26 mouse cellular contexts compared by ENCODE assay signal in the genomic region with DNA sequence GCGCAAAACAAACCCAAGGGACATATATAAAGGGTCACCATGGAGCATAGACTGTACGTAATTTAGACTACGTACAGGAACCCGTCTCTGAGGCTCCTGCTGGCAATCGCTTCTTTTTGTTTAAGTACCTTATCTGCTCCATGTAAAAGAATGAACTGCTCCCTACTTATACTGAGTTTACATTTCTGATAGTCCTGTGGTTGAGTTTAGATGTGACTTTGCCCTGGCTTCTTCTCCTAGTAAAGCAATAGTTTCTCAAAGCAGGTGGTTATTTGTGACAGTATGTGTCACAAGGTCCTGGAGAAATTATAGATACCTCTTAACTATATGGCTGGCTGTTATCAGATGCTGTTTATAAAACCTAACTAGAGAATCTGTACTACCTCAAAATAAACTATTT. TPM values are rescaled to one million over a fixed set of nuclear protein-coding genes. Genes with fewer than 3 reads are reported as not detected.
"Had no signal": no experiment of that assay in that cellular context is flagged by ENCODE, and none has a peak within 500 bp of the region (broad histone marks: within the 10 kb centered on the region; RNA-seq: fewer than 3 reads in every experiment).

No protein-coding gene starts in this region.

- H3K4me2 ChIP-seq: lung, embryonic 14.5 days; midbrain, embryonic 12.5 days; neural tube, embryonic 13.5 days; neural tube, embryonic 15.5 days had no signal

- H3K4me3 ChIP-seq: midbrain, embryonic 10.5 days; midbrain, embryonic 12.5 days; myocyte; neural tube, embryonic 13.5 days; neural tube, embryonic 15.5 days had no signal

- H3K9ac ChIP-seq: lung, embryonic 14.5 days; midbrain, embryonic 12.5 days; neural tube, embryonic 13.5 days; neural tube, embryonic 15.5 days had no signal

- H3K9me3 ChIP-seq: midbrain, embryonic 10.5 days; midbrain, embryonic 12.5 days; neural tube, embryonic 13.5 days; neural tube, embryonic 15.5 days had no signal

- H3K27me3 ChIP-seq: midbrain, embryonic 12.5 days; neural tube, embryonic 13.5 days; neural tube, embryonic 15.5 days had no signal

- H3K27ac ChIP-seq: midbrain, embryonic 10.5 days; midbrain, embryonic 12.5 days; neural tube, embryonic 13.5 days; neural tube, embryonic 15.5 days had no signal

- H3K4me1 ChIP-seq: midbrain, embryonic 10.5 days; midbrain, embryonic 12.5 days; neural tube, embryonic 13.5 days; neural tube, embryonic 15.5 days had no signal

- ATAC-seq: midbrain, embryonic 16.5 days had no signal

- DNase-seq: lung, adult 18-20 months; lung, embryonic 14.5 days; lung, postnatal 10 days; lung, postnatal 4 days; midbrain, embryonic 14.5 days; retina, postnatal 1 day; right cerebral cortex, adult 18-20 months; right cerebral cortex, postnatal 25 days; right cerebral cortex, postnatal 4 days; spleen, adult 18-20 months; thymus, adult 18-20 months; thymus, postnatal 14 days; thymus, postnatal 36 days had no signal

RNA-seq across cellular contexts. Expression of a gene that starts 40.9 kb away (rescaled TPM):
- total RNA-seq: megakaryocyte, adult 5-6 weeks; megakaryocyte-erythroid progenitor cell, adult 5-6 weeks had no signal
- polyA plus RNA-seq: liver, embryonic 16.5 days; lung, embryonic 14.5 days; midbrain, embryonic 10.5 days; midbrain, embryonic 12.5 days; midbrain, embryonic 14.5 days; myocyte; neural tube, embryonic 11.5 days; small intestine, adult 2 months; stomach, embryonic 14.5 days; thymus, postnatal 0 days had no signal
